Mouse (Mus musculus): ENCODE measurements at regions not wholly inside any gene's neighbourhood (a gene's known extent, or its start where the extent isn't known, plus 50 kb on each side); places are given as distances from the start of the nearest gene placed in this dataset.

GRCm38 (mm10) chr5:12927247-12927646 is 198.0 kb upstream of the Sema3a start:
- no peak for DNase-seq

- DNase-seq = no peak
Measured at GRCm38 (mm10) chr5:12937052-12937451, 188.2 kb upstream of the Sema3a start.

- DNase-seq = no peak
Measured at GRCm38 (mm10) chr5:12938162-12938852, 186.9 kb upstream of the Sema3a start.

GRCm38 (mm10) chr5:12944554-12944953 is 180.7 kb upstream of the Sema3a start:
- no peak for DNase-seq

GRCm38 (mm10) chr5:12948472-12948871 is 176.7 kb upstream of the Sema3a start:
- DNase-seq = no peak

GRCm38 (mm10) chr5:12970987-12971386 is 154.2 kb upstream of the Sema3a start:
- DNase-seq = no peak

GRCm38 (mm10) chr5:12973701-12974100 is 151.5 kb upstream of the Sema3a start:
- DNase-seq = no peak

- no peak for DNase-seq
Measured at GRCm38 (mm10) chr5:12976015-12976742, 149.0 kb upstream of the Sema3a start.

- DNase-seq = no peak
Measured at GRCm38 (mm10) chr5:12977875-12978274, 147.3 kb upstream of the Sema3a start.

GRCm38 (mm10) chr5:12993826-12994225 is 131.4 kb upstream of the Sema3a start:
- no peak for DNase-seq

- DNase-seq = no peak
Measured at GRCm38 (mm10) chr5:12997440-12997839, 127.8 kb upstream of the Sema3a start.

GRCm38 (mm10) chr5:13007132-13007531 is 118.1 kb upstream of the Sema3a start:
- no peak for DNase-seq

- no peak for DNase-seq
Measured at GRCm38 (mm10) chr5:13022270-13022669, 102.9 kb upstream of the Sema3a start.

- no peak for DNase-seq
Measured at GRCm38 (mm10) chr5:13033332-13033731, 91.9 kb upstream of the Sema3a start.

- no peak for DNase-seq
Measured at GRCm38 (mm10) chr5:13036127-13036526, 89.1 kb upstream of the Sema3a start.

- DNase-seq = no peak
Measured at GRCm38 (mm10) chr5:13058883-13059423, 66.3 kb upstream of the Sema3a start.

GRCm38 (mm10) chr5:13066942-13067341 is 58.3 kb upstream of the Sema3a start:
- DNase-seq = no peak

Data from cerebellum, adult 9-10 months (tissue).